Mouse (Mus musculus): ENCODE data around the gene Elf2.
"Not testable (repeated sequence)": the region's sequence is repeated elsewhere in the genome, so short reads cannot be mapped to it uniquely, and the experiment has no call there.

Gene Elf2

DNA sequence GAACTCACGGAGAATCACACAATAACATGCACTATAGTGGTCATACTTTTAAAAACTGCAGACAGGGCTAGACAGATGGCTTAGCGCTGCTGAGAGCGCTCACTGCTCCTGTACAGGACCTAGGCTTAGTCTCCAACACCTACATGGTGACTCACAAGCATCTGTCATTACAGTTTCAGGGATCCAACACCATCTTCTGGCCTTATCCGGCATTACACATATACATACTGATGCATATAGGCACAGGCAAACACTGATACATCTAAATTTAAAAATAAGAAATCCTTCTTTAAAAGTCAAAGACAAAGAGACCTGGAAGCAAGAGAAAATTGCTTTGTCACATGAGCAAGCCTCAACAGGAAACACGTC lies 13.1 kb downstream of the Elf2 start:
- no peak for DNase-seq

DNA sequence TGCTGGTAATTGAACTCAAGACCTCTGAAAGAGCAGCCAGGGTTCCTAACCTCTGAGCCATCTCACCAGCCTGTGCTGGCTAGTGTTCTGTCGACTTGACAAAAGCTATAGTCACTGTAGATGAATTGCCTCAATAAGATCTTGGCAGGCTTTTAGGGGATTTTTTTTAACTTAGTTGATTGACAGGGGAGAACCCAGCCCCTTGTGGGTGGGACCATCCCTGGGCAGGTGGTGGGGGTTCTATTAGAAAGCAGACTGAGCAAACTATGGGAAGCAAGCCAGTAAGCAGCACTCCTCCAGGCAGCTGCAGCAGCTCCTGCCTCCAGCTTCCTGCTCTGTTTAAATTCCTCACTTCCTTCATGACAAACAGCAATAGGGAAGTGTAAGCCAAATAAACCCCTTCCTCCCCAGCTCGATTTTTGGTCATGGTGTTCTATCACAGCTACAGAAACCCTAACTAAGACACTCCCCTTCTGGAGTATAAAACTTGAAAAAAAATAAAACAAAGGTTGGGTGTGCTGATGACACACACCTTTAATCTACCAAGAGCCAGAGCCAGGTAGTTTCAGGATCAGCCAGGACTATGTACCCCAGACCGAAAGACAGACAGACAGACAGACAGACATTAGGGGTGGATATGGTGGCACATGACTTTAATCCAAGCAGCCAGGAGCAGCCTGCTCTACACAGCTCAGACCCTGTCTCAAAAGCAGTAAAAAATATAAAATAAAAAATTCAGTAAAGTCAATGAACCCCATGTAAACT lies 13.6 kb downstream of the Elf2 start:
- no peak for DNase-seq

DNA sequence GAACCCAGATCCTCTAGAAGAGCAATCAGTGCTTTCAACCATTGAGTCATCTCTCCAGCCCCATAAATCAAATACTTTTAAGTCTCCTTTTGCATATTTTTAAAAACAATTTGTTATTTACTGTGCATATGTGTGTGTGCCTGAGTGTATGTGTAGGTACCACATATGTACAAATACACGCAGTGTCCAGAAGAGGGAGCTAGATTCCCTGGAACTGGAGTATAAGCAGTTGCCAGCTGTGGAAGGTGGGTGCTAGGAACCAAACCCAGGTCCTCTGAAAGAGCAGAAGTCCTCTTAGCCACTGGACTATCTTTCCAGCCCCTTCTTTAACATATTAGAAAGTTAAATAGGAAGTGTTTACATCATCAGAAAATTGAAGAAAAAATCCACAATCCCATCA lies 15.0 kb downstream of the Elf2 start:
- DNase-seq: no peak

DNA sequence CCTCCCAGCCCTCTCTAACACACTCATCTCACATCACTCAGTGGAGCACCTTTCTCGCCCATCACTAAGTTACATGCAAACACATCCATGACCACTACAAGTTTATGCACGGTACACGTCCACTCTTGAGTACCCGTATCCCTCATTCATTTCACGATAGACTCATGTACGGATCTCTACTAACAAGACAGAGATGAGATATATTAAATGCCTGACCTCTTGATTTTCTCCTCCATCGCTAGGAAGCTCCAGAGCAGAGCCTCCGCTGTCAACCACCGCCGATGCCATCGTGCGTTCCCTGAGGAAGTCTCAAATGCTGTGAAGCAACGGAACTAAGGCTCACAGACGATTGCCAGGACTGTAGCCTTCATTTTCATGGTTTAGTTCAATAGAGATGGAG lies 17.5 kb downstream of the Elf2 start:
- DNase-seq: no peak

DNA sequence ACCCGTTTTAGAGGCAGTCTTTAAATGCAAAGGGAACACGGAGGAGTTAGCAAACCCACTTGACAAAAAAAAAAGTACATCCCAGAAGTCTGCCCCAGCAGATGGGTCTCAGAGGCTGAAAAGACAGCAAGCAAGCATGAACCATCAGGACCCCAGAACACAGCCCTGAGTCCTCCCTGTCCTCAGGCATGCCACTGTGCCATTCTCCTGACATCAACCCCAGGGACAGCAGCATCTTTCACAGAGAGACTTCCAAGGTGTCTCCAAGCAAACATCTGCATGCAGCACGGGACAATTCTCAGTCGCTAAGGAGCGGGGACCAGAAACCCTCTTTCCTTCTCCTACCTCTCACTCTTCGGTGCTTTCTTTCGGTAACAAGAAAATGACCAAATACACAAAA lies 18.1 kb downstream of the Elf2 start:
- DNase-seq: no peak

DNA sequence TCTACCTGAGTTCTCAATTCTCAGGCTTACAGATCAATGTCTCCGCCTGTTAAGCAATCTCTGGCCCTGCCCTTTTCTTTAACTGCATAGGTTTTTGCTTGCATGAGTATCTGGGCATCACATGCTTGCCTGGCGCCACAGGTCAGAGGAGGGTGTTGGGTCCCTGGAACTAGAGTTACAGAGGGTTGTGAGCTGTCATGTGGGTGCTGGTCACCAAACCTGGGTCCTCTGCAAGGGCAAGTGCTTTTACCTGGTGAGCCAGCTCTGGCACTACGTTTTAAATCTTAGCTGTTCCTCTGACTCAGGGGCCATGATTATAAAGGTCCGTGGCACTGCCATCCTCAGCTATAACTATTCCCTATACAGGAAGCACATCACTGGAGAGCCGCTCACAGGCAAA lies 19.3 kb downstream of the Elf2 start:
- no peak for DNase-seq

DNA sequence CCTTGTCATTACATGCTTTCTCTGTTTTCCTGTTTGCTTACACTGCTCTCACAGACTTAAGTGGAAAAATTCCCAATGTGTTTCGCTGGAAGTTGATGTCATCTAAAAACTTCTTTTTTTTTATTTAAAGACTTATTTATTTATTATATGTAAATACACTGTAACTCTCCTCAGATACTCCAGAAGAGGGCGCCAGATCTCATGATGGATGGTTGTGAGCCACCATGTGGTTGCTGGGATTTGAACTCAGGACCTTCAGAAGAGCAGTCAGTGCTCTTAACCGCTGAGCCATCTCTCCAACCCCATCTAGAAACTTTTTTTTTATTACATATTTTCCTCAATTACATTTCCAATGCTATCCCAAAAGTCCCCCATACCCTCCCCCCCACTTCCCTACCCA lies 22.4 kb downstream of the Elf2 start:
- DNase-seq: not testable (repeated sequence)

DNA sequence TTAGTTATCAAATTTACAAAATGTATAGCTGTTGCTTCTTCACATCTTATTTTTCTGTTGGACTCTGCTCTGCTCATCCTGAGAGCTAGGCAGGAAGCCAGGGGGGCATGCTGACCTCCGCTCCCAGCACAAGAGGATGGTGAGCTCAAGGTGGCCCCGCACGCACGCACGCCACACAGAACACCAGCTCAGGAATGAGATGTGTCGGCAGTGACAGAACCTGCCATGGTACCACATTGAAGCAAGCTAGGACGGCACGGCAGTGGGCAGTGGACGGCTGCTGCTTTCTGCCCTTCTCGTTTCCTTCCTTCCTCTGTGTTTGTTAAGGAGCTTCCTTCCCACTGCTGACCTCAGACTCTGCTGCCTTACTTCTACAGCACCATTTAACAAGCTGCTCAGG lies 23.6 kb downstream of the Elf2 start:
- no peak for DNase-seq

DNA sequence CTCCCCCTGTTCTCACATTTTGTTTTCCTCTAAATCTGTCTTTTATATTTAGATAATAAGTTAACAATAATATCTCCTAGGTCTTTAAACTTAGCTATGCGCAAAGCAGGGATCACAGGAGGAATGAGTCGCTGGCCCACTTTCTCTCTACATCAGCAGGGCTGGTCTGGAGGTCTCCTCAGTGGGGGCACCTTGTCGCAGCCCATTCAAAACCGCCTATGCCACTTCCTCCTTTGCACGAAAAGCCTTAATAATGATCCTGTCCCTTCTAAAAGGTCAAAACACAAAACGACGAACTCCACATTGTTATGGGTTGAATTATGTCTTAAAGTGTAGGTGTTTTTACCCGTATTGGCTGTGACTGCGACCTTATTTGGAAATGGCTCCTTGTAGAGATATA lies 28.8 kb downstream of the Elf2 start:
- no peak for DNase-seq

DNA sequence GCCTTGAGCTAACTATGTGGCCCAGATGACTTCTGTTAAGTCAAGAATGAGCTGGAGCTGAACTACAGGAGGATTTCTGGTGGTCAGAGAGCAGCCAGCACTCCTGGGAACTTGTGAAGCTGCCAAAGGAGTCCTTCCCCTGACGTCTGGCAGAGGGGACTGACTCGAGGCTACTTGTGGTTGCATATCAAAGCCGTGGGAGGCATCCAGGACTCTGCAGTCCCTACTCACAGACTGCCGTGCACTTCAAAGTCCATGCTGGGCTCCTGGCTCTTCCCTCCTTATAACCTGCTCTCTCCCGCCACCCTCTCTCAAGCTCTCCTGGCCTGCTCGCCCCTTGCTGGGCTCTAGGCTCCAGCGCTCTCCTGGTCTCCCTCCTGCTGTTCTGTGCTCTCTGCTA lies 30.4 kb downstream of the Elf2 start:
- no peak for DNase-seq

DNA sequence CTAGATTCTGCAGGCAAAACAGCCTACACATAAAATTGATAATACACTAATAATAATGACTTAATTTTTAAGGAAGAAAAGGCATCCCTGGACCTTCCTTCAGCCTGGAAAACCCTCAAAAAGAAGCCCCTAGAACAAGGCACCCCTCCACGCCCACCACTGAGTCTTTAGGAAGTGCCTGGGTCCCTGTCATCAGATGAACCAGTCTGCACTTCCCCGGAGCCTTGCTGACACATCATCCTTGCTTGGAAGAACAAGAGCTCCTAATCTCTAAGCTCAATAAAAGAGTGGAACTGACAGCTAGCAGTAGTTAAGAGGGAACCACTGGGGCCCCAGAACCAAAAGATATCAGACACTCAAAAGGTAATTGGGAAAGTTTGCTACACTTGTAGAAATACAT lies 33.8 kb downstream of the Elf2 start:
- DNase-seq: no peak

DNA sequence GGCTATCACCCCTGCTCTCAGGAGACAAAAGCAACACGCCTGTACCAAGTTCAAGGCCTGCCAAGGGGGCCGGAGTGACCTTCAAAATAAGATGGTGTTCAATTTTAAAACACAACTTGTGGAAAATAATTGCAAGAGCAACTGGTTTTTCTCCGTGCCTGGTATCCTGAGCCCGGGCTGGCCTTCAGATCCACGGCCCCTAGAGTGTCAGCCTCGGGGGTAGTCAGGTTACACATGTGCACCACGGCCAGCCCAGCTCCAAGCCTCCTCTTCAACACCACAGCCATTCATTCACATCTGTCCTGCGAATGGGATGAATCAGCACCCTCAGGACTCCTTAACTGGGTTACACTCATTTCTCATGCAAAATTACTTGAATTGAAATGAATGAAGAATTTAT lies 34.5 kb downstream of the Elf2 start:
- DNase-seq: no peak

DNA sequence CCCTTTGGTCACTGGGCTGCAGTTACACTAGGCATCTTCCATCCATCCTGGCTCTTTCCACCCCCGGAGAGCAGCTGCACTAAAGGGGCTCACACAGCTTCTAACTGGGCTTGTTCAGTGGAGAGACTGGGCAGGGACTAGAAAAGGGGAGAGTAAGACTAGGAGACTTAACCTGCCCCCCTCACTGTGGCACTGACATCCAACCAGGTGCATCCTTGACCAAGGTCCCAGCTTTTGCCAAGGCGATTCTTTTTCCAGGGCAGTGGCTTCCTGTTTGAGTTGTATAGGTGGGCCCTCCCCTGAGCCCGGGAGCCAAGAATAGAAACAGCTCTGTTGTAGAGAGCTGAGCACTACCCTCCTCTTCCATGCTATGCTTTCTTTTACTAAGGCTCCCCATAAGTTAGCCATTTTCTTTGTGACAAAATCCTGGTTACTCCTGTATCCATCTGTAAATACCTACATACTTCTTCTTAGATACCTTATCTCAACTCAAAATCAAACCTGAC lies 37.4 kb downstream of the Elf2 start:
- DNase-seq: no peak

DNA sequence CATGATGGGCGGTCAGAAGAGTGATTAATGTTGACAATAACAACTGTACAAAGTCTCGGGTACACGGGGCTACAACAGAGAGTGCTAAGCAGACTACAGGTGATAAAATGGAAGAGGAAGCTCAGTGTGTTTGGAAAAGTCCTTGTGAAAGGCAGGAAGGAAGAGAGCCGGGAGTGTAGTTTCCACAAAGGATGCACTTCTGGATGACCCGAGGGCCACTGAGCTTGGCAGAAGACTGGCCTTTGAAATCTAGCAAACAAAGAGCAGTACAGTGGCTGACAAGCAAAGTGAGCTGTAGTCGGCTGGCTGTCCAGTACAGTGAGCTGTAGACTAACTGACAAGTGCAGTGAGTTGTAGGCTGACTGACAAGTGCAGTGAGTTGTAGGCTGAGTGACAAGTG lies 38.9 kb downstream of the Elf2 start:
- no peak for DNase-seq

DNA sequence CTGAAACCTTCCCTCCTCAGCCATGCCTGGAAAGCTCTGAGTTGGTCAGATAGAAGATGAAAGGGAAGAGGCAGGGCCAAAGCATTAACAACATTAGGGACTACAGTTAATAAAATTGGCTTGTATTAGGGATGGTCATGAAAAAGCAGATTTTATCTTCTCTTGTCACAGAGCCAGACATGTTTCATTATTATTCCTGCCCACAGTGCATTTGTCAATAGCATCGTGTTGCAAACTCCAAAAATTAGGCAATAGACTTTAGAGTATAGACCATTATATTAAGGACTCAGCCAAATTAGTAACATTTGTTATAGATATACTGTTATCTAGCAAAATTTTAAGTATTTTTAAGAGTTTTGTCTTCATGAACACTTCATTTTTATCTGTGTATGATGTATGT lies 43.7 kb downstream of the Elf2 start:
- no peak for DNase-seq

DNA sequence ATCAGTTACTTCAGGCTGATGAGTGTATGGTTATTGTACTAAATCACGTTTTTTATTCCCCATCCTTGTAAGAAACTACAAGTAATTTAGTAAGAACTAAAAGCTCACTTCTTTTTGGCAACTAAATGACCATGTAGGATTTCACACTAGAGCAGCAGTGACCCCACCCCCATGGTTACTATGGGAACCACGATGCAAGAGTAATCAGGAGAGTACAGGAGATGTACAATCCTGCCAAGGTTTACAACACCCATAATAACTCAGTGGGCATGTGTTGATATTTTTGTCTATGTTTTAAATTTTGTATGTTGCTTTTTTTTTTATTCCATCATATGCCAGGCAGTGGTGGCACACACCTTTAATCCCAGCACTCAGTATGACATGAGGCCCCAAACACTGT lies 45.2 kb downstream of the Elf2 start:
- DNase-seq: no peak

DNA sequence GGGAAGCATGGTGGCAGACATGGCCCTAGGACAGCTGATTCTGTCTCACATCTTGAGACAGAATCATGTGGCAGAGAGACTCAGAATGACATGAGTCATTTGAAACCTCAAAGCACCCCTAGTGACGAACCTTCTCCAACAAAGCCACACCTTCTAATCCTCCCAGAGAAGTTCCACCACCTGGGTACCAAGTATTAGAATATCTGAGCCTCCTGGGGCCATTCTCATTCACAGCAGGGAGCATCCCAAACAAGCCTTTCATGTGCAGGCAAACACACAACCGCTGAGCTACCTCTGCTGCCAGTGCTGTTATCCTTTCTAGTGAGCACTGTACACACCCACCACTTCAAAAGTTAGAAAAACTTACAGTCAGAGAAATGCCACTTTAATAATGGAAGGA lies 46.2 kb downstream of the Elf2 start:
- DNase-seq: no peak

DNA sequence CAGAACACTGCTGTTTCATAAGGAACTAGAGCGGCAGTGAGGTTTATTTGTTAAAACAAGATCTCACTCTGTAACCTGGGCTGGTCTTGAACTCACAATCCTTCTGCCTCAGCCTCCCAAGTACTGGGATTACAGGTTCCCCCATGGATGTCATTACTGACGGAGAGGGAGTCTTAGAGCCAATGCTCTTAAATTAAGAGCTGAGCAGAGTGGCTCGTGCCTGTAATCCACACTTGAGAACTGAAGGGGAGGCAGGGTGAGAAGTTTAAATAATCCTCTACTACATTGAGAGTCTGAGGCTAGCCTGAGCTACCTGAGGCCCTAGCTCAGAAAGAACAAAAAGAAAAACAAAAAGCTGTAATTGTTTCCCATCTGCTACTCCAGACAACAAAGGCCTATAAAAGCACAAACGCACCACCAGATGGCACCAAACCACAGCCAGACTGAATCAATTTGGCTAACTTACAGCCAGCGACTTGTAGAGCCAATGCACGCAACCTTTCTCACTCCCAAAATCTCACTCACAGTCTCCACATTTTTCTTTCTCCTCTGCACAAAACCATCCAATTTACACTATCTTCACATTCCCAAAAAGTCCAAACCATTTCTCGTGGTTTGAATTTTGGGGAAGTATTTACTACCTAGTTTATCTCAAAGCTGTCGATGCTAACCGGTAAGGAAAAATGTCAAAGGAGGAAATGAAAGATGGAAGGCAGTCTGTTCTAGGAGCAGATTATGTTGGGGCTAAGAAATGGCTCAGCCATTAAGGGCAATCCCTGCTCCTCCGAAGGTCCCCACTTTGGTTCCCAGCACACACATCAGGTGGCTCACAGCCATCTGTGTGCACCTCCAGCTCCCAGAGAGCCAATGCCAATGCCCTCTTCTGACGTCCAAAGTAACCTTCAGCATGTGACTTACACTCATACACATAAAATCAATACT lies 51.3 kb downstream of the Elf2 start:
- peak; percentile 76 for DNase-seq

DNA sequence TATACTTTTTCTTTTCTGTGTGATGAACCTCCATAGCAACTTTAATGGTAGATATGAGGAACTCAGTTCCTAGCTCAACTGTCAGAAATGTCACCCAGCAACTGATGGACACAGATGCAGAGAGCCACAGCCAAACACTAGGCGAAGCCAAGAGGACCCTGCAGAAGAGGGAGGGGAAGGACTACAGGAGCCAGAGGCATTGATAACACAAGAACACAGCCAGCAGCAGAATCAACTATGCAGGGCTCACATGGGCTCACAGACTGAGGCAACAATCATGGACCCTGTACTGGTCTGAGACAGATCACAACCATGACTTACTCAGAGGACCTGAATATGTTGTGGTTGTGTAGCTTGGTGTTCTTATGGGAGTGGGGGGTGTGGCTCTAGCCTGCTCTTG lies 56.1 kb downstream of the Elf2 start:
- no peak for DNase-seq

DNA sequence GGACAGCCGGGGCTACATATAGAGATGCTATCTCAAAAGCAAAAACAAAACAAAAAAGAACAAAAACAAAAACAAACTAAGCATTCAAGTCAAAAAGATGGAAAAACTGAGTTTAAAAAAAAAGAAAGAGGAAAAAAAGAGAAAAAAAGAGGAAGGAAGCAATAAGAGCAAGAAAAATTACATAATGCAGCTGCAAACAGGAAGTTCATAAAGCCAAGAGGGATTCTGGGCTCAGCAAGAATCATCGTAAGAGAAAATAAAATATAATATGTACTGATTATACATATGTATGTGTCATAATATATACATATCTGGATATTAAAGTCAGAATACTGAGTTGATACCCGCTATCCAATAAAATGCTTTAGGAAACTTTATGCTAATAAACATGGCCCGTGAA lies 58.7 kb downstream of the Elf2 start:
- DNase-seq: no peak

DNA sequence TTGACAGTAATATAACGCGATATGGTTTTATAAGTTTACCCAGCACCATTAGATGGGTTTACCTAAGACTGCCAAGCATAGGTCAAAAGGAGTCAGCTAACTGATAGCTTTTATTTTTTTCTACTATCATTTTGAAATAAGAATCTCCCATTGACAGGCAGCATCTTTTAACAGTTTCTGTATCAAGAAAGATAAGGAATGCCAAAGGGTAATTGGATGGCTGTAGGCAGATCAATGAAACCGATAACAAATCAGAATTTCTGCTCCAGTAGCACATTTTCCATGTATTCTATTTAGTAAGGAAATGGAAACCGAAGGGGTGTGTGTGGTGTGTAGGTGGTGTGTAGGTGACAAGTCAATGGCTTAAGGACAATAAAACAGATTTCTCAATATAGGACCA lies 62.0 kb downstream of the Elf2 start:
- no peak for DNase-seq

DNA sequence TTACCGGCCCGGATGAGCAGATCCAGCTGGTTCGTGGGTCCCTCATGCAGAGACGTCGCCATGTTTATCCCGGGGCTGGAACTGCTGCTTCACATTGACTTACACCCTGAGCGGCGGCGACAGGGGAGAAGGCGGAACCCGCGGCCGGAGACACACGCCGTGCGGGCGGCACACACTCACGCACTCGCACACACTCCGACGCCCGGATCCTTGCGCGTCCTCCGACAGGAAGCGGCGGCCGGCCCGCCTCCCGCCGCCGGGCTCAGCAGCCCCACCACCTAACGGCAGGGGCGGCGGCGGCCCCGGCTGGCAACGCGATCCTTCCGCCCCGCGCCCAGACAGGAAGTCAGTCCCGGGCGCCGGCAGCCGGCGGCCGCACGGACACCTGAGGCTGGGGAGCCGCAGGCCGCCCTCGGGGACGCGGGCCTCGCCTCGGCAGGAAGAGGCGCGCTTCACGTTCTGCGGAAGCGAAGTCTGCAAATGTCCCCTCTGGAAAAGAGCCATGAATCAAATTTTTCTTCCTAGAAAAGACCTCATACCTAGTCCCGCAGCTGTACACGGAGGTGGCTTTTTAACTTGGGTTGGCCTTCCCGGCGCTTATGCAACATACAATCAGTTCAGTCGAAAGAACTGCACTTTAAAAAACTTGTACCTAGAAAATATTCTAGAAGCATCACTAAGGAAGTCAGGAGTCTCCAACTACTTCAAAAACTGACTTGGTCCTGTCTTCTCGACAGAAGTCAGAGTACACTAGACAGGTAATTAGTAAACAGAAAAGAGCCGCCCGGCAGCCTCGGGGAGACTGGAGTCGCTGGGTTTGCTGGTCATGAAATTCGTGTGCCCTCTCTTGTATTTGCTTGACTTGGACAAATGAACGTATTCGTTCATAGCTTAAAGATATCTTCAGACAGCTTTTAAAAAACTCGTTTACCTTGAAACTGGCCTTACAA lies 63.0 kb downstream of the Elf2 start:
- peak; percentile 83 for DNase-seq

Measured in liver (tissue).